Mouse (Mus musculus) NIH3T3 (cell line): ENCODE measurements around the gene Ankfn1.

Experiments
- DNase-seq: peaks from one replicate; pipeline ENCODE4 v3.0.0-alpha.2; 2012; ENCODE audit warnings: low read depth

The Ankfn1 gene

GRCm38 (mm10) chr11:89777431-89777830, at the start of gene Ankfn1:
Ankfn1 (minus strand) TSS chr11:89777653.
- DNase-seq = no peak

- no peak for DNase-seq
Observed at GRCm38 (mm10) chr11:89823661-89824446, 46.4 kb upstream of the Ankfn1 start.

DNA sequence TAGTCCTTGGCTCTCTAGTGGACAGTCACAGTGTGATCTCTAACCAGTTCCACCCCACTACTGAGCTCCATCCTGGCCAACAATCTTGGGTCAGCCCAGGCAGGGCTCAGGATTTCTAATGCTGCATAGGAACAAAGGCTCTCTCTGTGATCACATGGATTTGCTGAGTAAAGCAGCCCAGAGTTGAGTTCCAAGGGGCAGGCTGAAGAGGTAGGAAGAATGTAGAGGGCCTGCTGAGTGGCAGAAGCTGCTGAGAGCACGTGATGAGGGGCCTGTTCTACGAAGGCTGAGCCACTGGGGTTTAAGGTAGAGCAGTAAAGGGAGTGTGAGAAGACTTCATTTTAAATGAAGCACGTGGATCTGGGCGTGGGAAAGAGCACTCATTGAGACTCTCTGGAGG, 41.1 kb upstream of the Ankfn1 start:
- no peak for DNase-seq

GRCm38 (mm10) chr11:89811403-89811802, 34.0 kb upstream of the Ankfn1 start:
- DNase-seq = no peak

DNA sequence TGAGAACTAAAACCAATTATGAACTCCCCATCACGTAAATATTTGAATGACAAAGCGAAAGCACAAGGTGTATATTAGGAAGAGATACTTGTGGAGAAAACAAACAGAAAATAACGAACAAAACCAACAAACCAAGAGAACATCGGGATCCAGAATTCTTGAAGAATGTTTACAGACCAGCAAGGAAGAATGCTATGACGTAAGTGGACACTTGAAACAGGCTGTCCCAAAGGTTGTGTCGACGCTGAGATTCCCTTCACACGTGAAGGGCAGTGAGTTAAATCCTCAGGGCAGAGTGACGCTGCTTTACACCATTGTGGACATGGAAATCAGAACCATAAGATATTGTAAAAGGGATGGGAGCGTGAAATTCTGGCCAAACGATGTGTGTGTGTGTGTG, 30.5 kb upstream of the Ankfn1 start:
- DNase-seq = no peak

DNA sequence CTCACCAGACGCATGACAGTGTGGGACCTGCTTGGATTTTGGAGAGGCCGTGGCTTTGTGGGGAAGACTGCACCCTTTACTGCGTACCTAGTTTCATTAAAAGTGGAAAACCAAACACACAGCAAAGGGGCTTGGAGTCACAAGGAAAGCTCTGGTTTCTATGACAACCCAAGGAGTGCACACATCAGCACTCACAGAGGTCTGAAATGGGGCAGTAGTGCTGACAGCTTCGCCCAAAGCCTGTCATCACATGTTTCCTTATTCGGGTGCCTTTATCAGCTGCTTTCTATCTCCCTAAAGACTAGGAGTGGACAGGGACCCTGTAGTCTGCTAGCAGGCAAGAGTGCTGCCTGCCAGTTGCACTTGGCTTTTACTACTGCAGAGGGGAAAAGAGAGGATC, 27.4 kb upstream of the Ankfn1 start:
- no peak for DNase-seq

DNA sequence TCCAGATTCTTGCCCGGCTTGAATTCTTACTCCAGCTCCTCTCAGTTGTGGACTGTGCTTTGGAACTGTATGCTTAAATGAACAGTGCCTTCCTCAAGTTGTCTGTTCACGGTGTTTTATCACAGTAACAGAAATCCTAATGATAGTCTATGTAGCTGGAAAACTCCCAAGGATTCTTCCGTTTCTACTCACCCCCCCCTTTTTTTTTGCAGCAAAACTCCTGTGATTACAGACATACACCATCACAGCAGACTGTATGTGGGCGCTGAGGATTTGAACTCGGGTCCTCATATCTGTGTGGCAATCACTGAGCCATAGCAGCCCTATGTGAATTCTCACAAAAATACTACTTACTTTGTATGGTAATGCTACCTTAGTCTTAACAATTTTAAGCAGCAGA, 26.5 kb upstream of the Ankfn1 start:
- DNase-seq = no peak

DNA sequence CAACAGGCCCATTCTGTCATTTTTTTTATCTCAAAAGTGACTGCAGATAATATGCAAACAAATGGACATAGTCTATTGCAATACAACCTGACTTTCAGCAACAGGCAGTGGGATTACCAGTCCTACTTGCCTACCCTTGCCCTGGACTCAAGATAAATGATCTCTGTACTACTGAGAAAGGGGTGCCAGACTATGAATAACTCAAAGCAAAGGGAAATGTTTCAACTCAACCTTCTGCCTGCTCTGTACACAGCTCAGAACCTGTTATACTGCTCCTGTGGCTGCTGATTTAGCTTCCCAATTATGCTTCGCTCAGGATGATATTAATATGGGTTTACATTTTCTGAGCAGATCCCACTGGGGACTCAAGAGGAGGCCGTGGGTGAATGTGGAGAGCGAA, 15.3 kb upstream of the Ankfn1 start:
- DNase-seq = no peak

DNA sequence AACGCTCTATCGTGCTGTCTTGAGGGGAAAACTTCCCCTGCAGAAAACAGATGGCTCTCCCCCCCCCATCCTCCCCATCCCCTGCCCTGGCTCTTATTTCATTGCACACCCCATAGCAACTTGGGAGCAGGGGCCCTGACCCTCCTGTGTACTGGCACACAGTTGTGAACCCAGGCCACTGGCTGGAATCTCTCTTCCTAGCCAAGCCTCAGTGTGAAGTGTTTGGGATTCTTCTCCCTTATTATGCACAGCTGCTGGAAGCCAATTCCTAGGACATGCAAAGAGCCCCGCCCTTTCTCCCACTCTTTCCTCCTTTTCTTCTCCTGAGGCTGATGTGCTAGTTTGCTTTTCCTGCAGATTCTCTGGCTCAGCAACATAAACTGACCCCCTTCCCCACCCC, 1.4 kb downstream of the Ankfn1 start:
- DNase-seq = no peak

DNA sequence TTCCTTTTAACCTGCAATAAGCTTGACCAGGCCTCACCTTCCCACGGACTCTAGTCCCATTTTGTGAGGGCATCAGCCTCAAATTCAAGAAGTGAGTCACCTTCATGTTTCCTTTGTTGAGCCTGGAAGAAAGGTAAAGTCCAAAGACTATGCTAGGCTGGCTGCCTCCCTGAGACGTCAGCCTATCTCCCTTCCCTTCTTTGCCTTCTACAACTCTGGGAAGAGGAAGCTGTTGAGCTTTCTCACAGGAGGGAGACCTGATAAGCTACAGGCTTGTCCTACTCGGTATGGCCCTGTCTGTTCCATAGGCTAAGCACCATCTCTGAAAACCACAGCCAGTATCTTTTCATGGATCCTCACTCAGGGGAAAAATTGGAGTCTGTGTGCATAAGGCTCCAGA, 2.5 kb downstream of the Ankfn1 start:
- no peak for DNase-seq

DNA sequence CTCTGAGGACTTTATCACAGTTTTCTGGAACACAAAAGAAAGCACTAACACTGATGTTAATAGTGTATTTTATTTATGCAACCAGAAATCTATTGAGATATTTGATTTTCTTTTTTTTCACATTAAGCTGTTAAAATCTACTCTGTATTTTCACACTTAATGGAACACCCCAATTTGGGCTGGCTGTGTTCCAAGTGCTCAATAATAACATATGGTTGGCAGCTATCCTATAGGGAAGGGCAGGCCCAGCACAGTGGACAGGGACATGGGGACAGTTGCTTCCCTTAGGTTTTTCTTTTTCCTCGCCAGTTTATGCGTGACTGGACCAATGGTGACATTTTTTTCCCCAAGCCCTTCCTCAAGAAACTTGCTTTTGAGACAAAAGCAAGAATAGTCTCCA, 4.5 kb downstream of the Ankfn1 start:
- no peak for DNase-seq

DNA sequence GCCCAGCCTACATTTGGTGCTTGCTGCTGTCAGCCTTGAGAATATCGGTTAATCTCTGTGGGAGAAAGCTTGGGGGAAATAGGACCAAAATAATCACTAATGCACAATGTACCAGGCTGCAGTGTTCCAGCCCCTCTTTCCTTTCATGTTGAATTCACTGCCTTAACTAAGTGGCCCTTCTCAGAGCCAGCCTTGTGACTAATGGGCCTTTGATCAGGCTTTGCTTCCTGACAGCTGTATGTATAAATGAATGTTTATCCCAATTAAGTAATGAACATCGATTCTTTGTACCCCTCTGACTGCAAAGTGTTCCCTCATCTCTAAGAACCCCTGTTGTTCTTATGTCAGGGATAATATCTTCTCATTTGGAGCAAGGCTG, 11.7 kb downstream of the Ankfn1 start:
- no peak for DNase-seq

- no peak for DNase-seq
Observed at GRCm38 (mm10) chr11:89765014-89765769, 12.3 kb downstream of the Ankfn1 start.

DNA sequence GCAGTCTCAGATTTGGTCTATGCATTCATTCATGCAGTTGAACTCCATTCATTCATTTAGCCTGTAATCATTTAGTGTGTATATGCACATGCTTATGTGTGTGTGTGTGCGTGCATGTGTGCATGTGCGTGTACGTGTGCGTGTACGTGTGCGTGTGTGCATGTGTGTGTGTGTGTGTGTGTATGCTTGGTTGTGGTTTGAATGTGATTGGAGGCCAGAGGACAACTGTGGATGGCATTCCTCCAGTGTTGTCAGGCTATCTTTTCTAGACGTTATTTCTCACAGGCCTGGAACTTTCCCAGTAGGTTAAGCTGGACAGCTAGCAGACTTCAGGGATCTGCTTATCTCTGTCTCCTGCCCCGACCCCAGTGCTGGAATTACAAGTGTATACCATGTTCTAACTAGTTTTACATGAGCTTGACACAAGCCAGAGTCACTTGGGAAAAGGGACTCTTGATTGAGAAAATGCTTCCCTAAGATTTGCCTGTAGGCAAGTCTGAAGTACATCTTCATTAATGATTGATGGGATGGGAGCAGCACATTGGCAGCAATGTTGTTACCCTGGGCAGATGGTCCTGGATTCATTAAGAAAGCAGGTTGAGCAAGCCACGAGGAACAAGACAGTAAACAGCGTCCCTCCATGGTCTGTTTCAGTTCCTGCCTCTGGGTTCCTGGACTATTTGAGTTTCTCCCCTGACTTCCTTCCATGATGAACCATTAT, 43.3 kb downstream of the Ankfn1 start:
- DNase-seq = no peak

GRCm38 (mm10) chr11:89733526-89733925, 43.9 kb downstream of the Ankfn1 start:
- DNase-seq = no peak

DNA sequence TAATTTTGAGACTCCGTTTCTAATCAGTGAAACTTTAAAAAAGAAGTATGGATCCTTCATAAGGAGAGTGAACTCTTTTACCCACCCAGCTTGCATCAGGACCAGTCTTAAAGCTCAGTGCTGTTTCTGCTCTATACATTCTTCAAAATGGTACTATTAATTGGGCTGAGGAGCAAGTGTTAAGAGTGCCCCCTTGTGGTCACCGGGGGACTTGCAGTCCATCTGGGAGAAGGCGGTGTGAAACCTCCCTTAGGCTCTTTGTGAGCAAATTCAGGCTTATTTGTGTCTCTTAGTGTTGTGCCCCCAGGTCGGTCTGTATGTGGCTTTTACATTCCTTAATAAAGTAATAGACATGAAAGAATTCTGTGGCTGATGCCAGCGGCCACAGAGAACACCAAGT, 56.6 kb downstream of the Ankfn1 start:
- peak; percentile 80 for DNase-seq

DNA sequence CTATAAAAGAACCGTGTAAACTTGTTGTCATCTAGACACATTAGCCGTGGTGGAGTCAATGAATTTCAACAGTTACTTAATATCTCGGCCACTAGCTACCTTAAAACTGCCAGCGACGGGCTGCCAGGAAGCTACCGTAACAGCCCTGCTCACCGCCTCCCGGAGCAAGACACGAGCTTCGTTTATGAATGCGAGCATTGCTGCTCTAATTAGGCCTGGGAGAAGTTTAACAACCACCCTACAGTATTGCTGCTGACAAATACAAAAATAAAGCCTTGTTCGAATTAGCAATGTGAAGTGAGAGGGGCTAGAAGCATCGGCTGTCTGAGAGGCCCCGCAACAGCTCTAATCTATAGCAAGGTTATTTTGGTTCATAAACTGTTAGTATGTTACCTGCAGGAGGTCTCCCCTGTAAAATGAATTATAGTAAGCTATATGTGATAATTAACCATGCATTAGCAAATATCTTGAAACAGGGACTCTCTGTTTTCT, 58.9 kb downstream of the Ankfn1 start:
- no peak for DNase-seq

DNA sequence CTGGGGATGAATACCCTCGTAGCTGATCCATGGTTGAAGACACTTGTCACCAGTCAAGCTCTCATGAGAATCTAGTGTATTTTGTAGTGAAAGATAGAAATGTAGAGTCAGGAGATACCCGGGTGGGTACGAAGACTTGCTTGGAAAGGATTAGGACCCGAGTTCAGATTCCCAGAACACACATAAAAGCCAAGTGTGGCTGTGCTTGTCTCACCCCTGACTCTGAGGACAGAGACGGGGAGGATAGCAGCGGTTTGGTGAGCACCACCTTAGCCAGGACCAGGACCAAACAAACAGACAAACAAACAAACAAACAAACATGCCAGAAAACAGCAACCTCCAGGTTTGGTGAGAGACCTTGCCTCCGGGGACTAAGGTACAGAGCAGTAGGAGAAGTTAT, 61.1 kb downstream of the Ankfn1 start:
- DNase-seq = no peak

DNA sequence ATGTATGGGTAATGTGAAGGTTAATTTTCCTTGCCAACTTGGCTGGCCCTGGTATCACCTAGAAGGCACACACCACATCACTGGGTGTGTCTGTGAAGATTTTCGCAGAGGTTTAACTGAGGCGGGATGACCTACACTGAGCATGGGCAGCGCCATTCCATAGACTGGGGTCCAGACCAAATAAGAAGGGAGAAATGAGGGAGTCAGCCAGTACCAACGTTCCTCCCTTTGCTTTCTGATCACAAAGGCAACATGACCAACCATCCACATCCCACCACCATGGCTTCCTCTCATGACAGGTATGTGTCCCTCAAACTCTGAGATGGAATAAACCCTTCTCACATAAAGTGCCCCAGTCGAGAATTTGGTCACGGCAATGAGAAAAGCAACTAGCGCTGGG, 68.9 kb downstream of the Ankfn1 start:
- no peak for DNase-seq

- DNase-seq = no peak
Observed at GRCm38 (mm10) chr11:89696431-89697403, 80.7 kb downstream of the Ankfn1 start.

DNA sequence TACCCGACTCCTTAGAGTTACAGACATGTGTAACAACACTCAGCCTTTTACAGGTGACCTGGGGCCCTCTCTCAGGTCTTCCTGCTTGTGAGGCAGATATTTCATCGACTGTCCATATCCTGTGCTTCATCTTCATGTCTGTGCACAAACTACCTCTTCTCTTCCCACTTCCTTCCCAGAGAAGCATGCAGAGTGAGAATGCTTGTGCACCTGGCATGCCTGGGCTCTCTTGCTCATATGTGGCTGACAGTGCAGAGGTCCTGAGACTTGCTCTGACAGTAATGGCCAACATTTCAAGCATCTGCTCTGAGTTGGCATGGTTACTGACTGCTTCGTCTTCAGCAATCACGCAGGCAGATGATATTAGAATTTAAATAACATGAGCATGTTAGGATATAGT, 83.8 kb downstream of the Ankfn1 start:
- no peak for DNase-seq

- no peak for DNase-seq
Observed at GRCm38 (mm10) chr11:89676922-89677321, 100.5 kb downstream of the Ankfn1 start.
